32 mouse cellular contexts compared by ENCODE assay signal in the genomic region with DNA sequence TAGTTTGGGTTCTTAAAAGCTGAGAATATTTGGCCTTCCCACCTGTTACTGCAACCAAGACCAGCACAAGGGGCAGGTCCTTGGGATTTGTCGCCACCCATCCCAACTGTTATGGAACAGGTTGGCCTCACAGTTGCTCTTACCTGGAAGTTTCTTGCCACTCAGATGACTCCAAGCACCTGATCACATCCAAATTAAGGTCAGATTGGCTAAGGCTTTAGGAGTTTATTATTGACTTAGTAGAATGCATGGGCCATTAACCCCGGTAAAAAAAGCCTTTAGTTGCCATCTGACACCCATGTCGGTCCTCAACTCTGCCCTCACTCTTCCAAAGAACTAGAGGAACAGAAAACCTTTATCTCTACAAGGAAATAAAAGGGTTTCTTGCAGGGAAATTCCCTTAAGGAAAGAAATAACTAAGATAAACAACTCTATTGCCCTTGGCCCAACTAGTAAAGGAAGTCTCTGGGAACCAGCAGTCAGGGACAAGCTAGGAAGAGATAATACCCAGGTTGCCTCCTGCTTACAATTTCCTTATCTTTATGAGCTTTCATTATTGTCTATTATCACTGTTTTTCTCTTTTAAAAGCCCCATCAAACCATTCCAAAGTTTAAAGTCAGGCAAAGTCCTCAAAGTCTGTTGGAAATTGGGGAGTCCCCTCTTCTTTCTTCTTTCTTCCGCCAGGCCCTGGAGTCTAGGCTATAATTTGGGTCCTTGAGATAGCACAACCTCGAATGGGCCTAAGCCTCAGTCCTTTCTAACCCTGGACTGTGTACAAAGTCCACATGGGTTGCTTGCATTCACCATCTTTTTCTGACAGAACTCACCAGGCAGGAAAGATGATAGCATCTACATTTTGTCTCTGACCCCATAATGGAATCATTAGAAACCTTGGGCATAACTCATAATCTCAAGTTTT. TPM values are rescaled to one million over a fixed set of nuclear protein-coding genes. Genes with fewer than 3 reads are reported as not detected.
DNase-seq lines count a peak whose midpoint lies in the region; ATAC-seq lines count a peak whose summit lies in the region.
"Had no signal": no experiment of that assay in that cellular context is flagged by ENCODE, and none has a peak within 500 bp of the region (broad histone marks: within the 10 kb centered on the region; RNA-seq: fewer than 3 reads in every experiment).

No protein-coding gene starts in this region.

- no peak overlapping the region for H3K4me2 ChIP-seq in intestine, embryonic 14.5 days (ENCODE audit: low read length)
- no peak overlapping the region for H3K4me2 ChIP-seq in kidney, embryonic 16.5 days (replicated peaks; ENCODE audit: low read depth, low read length)
- no peak overlapping the region for H3K4me2 ChIP-seq in midbrain, embryonic 16.5 days (ENCODE audit: low read length)
- H3K4me2 ChIP-seq: heart, embryonic 15.5 days had no signal

- WGBS in intestine, embryonic 14.5 days: 66% methylated on average over 5 of the region's 5 CpGs
- 49% methylated on average over 5 of the region's 5 CpGs for WGBS in kidney, embryonic 16.5 days
- WGBS in large intestine, adult 2 months: 28% methylated on average over 5 of the region's 5 CpGs
- 84% methylated on average over 5 of the region's 5 CpGs for WGBS in midbrain, embryonic 16.5 days

- H3K27me3 ChIP-seq in intestine, embryonic 14.5 days (replicated peaks; ENCODE audit: control insufficient read depth, insufficient read depth, low read length): no peaks in the 10 kb centered on the region
- H3K27me3 ChIP-seq in kidney, embryonic 16.5 days (ENCODE audit: insufficient read depth, low read length): no peaks in the 10 kb centered on the region
- H3K27me3 ChIP-seq in midbrain, embryonic 16.5 days (ENCODE audit: control insufficient read depth, insufficient read depth, low read depth, low read length): no peaks in the 10 kb centered on the region
- H3K27me3 ChIP-seq: heart, embryonic 15.5 days had no signal

- no peak for DNase-seq in intestine, embryonic 14.5 days (ENCODE audit: low spot score)
- peak; percentile 71 for DNase-seq in kidney, adult 18-20 months
- peak; percentile 89 for DNase-seq in large intestine, adult 2 months (ENCODE audit: low read depth, low spot score)
- DNase-seq in layer of hippocampus, adult 9-11 months: no peak
- DNase-seq in adrenal gland, adult 8-10 months: no peak
- DNase-seq: cerebellum, adult 11 months; cerebellum, adult 9-11 months; forebrain, postnatal 0 days; gastrocnemius, postnatal 36 days; heart, postnatal 4 days; liver; liver, postnatal 0 days; lung, postnatal 10 days; right cerebral cortex, postnatal 14 days; spleen, adult 18-20 months; thymus, adult 18-20 months; thymus, postnatal 4 days had no signal

- no peaks in the 10 kb centered on the region for H3K36me3 ChIP-seq in intestine, embryonic 14.5 days (ENCODE audit: control insufficient read depth, insufficient read depth, low read length)
- no peaks in the 10 kb centered on the region for H3K36me3 ChIP-seq in kidney, embryonic 16.5 days (ENCODE audit: insufficient read depth, low read length)
- no peaks in the 10 kb centered on the region for H3K36me3 ChIP-seq in midbrain, embryonic 16.5 days (ENCODE audit: control insufficient read depth, insufficient read depth, low read length)
- H3K36me3 ChIP-seq: embryonic facial prominence, embryonic 10.5 days; forebrain, embryonic 10.5 days; heart, embryonic 15.5 days; limb, embryonic 10.5 days; midbrain, embryonic 10.5 days had no signal

- ATAC-seq in intestine, embryonic 14.5 days (replicated peaks; ENCODE audit: low FRiP score, low TSS enrichment, low read depth): peak; percentile 79
- ATAC-seq in kidney, embryonic 16.5 days (ENCODE audit: low FRiP score, low TSS enrichment): peak; percentile 83
- no peak for ATAC-seq in midbrain, embryonic 16.5 days
- no peak for ATAC-seq in monocyte, adult 5-6 weeks (replicated peaks; ENCODE audit: insufficient number of reproducible peaks, low FRiP score, low TSS enrichment, poor library complexity, severe bottlenecking)
- ATAC-seq: CD4-positive, CD25-positive, alpha-beta regulatory T cell, adult 4 months; forebrain, postnatal 0 days; hindbrain, embryonic 16.5 days; liver, postnatal 0 days had no signal

- H3K9me3 ChIP-seq in intestine, embryonic 14.5 days (ENCODE audit: control insufficient read depth, low read length): no peaks in the 10 kb centered on the region
- no peaks in the 10 kb centered on the region for H3K9me3 ChIP-seq in kidney, embryonic 16.5 days (ENCODE audit: low read length)
- no peaks in the 10 kb centered on the region for H3K9me3 ChIP-seq in midbrain, embryonic 16.5 days (replicated peaks; ENCODE audit: control insufficient read depth, low read length, poor library complexity, severe bottlenecking)
- H3K9me3 ChIP-seq: embryonic facial prominence, embryonic 10.5 days; forebrain, embryonic 10.5 days; heart, embryonic 15.5 days; limb, embryonic 10.5 days; midbrain, embryonic 10.5 days had no signal

- no peak overlapping the region for H3K9ac ChIP-seq in intestine, embryonic 14.5 days (ENCODE audit: low read length)
- H3K9ac ChIP-seq in kidney, embryonic 16.5 days (replicated peaks; ENCODE audit: low read length): no peak overlapping the region
- H3K9ac ChIP-seq in midbrain, embryonic 16.5 days (ENCODE audit: low read depth, low read length): no peak overlapping the region
- H3K9ac ChIP-seq: forebrain, postnatal 0 days; heart, embryonic 15.5 days; liver, postnatal 0 days had no signal

- 0 out of 2 replicates have a peak, but pooled peaks cover 4% of the 10 kb centered on the region for H3K4me1 ChIP-seq in intestine, embryonic 14.5 days (replicated peaks; ENCODE audit: control insufficient read depth, insufficient read depth, low read length)
- H3K4me1 ChIP-seq in kidney, embryonic 16.5 days (ENCODE audit: insufficient read depth, low read length): peaks cover 23% of the 10 kb centered on the region
- no peaks in the 10 kb centered on the region for H3K4me1 ChIP-seq in midbrain, embryonic 16.5 days (ENCODE audit: control insufficient read depth, insufficient read depth, low read length)
- H3K4me1 ChIP-seq: embryonic facial prominence, embryonic 10.5 days; forebrain, embryonic 10.5 days; limb, embryonic 10.5 days; midbrain, embryonic 10.5 days had no signal

- H3K27ac ChIP-seq in intestine, embryonic 14.5 days (ENCODE audit: low read depth): 0 out of 2 replicates have a peak overlapping the region, but pooled peaks have one; percentile 25
- H3K27ac ChIP-seq in kidney, embryonic 16.5 days (ENCODE audit: low read length): peak overlapping the region; percentile 29; the same call in 1 of the 2 replicates
- no peak overlapping the region for H3K27ac ChIP-seq in midbrain, embryonic 16.5 days (ENCODE audit: low read length)
- H3K27ac ChIP-seq: embryonic facial prominence, embryonic 10.5 days; forebrain, embryonic 10.5 days; heart, embryonic 15.5 days; limb, embryonic 10.5 days; midbrain, embryonic 10.5 days had no signal

- no peak overlapping the region for H3K4me3 ChIP-seq in intestine, embryonic 14.5 days (ENCODE audit: low read depth, low read length)
- no peak overlapping the region for H3K4me3 ChIP-seq in kidney, embryonic 16.5 days (ENCODE audit: low read length)
- H3K4me3 ChIP-seq in midbrain, embryonic 16.5 days (ENCODE audit: low read depth, low read length): no peak overlapping the region
- H3K4me3 ChIP-seq: embryonic facial prominence, embryonic 10.5 days; forebrain, embryonic 10.5 days; heart, embryonic 15.5 days; limb, embryonic 10.5 days; midbrain, embryonic 10.5 days had no signal

RNA-seq across cellular contexts. Expression of gene Pigr, which starts 6.0 kb away (rescaled TPM):
- polyA plus RNA-seq in intestine, embryonic 14.5 days (2014; fragmentation: Nextera tagmentation; extraction: Ambion mirVana): 0.71 and 0.76 TPM in 2 replicates
- polyA plus RNA-seq in kidney, embryonic 16.5 days (2015; fragmentation: Nextera tagmentation; extraction: Ambion mirVana): not detected in 2 replicates
- 748 and 1,411 TPM in 2 replicates for polyA plus RNA-seq in large intestine, adult 2 months (2012; rRNA removed)
- polyA plus RNA-seq in midbrain, embryonic 16.5 days (2015; fragmentation: Nextera tagmentation; extraction: Ambion mirVana): not detected in 2 replicates
- 0.19 TPM in 1 of 3 replicates, not detected in the others for total RNA-seq in monocyte, adult 5-6 weeks (2017)
- under 1 TPM; 0.09 to 0.51 (median 0.35) TPM for total RNA-seq in adrenal gland, adult 8-10 months (2022)
- total RNA-seq: forebrain, postnatal 0 days; heart, postnatal 4 days; layer of hippocampus, postnatal 25 days had no signal
- polyA plus RNA-seq: cortical plate, adult 2 months; embryonic facial prominence, embryonic 10.5 days; forebrain, embryonic 10.5 days; forebrain, postnatal 0 days; heart, embryonic 15.5 days; hindbrain, embryonic 16.5 days; limb, embryonic 10.5 days; midbrain, embryonic 10.5 days had no signal

RNA-seq across cellular contexts. Expression of gene Fcamr, which starts 31.8 kb away (rescaled TPM):
- 0.16 TPM in 1 of 2 replicates, not detected in the other for polyA plus RNA-seq in intestine, embryonic 14.5 days (2014; fragmentation: Nextera tagmentation; extraction: Ambion mirVana)
- polyA plus RNA-seq in kidney, embryonic 16.5 days (2015; fragmentation: Nextera tagmentation; extraction: Ambion mirVana): not detected in 2 replicates
- 1.7 and 2.3 TPM in 2 replicates for polyA plus RNA-seq in large intestine, adult 2 months (2012; rRNA removed)
- polyA plus RNA-seq in midbrain, embryonic 16.5 days (2015; fragmentation: Nextera tagmentation; extraction: Ambion mirVana): not detected in 2 replicates
- not detected in 3 replicates for total RNA-seq in monocyte, adult 5-6 weeks (2017)
- total RNA-seq in adrenal gland, adult 8-10 months (2022): under 1 TPM in 1 of 4 experiments, not detected in 3; 0.22 TPM
- total RNA-seq: adrenal gland, postnatal 4 days; gastrocnemius, adult 18-20 months; layer of hippocampus, postnatal 25 days; neutrophil, adult 5-6 weeks had no signal
- polyA plus RNA-seq: cortical plate, adult 2 months; embryonic facial prominence, embryonic 10.5 days; forebrain, embryonic 10.5 days; forebrain, postnatal 0 days; hindbrain, embryonic 16.5 days; limb, embryonic 10.5 days; liver, postnatal 0 days; midbrain, embryonic 10.5 days had no signal

RNA-seq across cellular contexts. Expression of gene Fcmr, which starts 33.0 kb away (rescaled TPM):
- 4.6 and 5.2 TPM in 2 replicates for polyA plus RNA-seq in intestine, embryonic 14.5 days (2014; fragmentation: Nextera tagmentation; extraction: Ambion mirVana)
- polyA plus RNA-seq in kidney, embryonic 16.5 days (2015; fragmentation: Nextera tagmentation; extraction: Ambion mirVana): 0.36 TPM in 1 of 2 replicates, not detected in the other
- 9.5 and 20.8 TPM in 2 replicates for polyA plus RNA-seq in large intestine, adult 2 months (2012; rRNA removed)
- polyA plus RNA-seq in midbrain, embryonic 16.5 days (2015; fragmentation: Nextera tagmentation; extraction: Ambion mirVana): 0.42 and 0.74 TPM in 2 replicates
- 27.7 to 41.4 TPM (median 29.9 TPM) in 3 replicates for total RNA-seq in monocyte, adult 5-6 weeks (2017)
- 1 to 10 TPM in 1 of 4 experiments, under 1 TPM in 3; 0.70 to 1.0 (median 0.77) TPM for total RNA-seq in adrenal gland, adult 8-10 months (2022)
- total RNA-seq: forebrain, postnatal 0 days; gastrocnemius, postnatal 36 days had no signal
- polyA plus RNA-seq: embryonic facial prominence, embryonic 10.5 days; forebrain, embryonic 10.5 days; midbrain, embryonic 10.5 days had no signal

RNA-seq across cellular contexts. Expression of gene Il24, which starts 54.8 kb away (rescaled TPM):
- polyA plus RNA-seq in intestine, embryonic 14.5 days (2014; fragmentation: Nextera tagmentation; extraction: Ambion mirVana): not detected in 2 replicates
- not detected in 2 replicates for polyA plus RNA-seq in kidney, embryonic 16.5 days (2015; fragmentation: Nextera tagmentation; extraction: Ambion mirVana)
- polyA plus RNA-seq in large intestine, adult 2 months (2012; rRNA removed): not detected in 2 replicates
- polyA plus RNA-seq in midbrain, embryonic 16.5 days (2015; fragmentation: Nextera tagmentation; extraction: Ambion mirVana): not detected in 2 replicates
- not detected in 3 replicates for total RNA-seq in monocyte, adult 5-6 weeks (2017)
- total RNA-seq in adrenal gland, adult 8-10 months (2022): not detected
- total RNA-seq: adrenal gland, postnatal 4 days; forebrain, postnatal 0 days; gastrocnemius, adult 18-20 months; gastrocnemius, postnatal 36 days; heart, postnatal 4 days; layer of hippocampus, postnatal 25 days; neutrophil, adult 5-6 weeks had no signal
- polyA plus RNA-seq: CD4-positive, CD25-positive, alpha-beta regulatory T cell, adult 4 months; cortical plate, adult 2 months; embryonic facial prominence, embryonic 10.5 days; forebrain, embryonic 10.5 days; forebrain, postnatal 0 days; heart, embryonic 15.5 days; hindbrain, embryonic 16.5 days; limb, embryonic 10.5 days; liver, postnatal 0 days; midbrain, embryonic 10.5 days had no signal

Comparison
In these comparisons a context has a peak if more than half of its experiments do, and no peak if none do; other contexts are left out.
1. ATAC-seq: peak in intestine, embryonic 14.5 days (single experiment) and kidney, embryonic 16.5 days (single experiment); none in midbrain, embryonic 16.5 days (single experiment) and monocyte, adult 5-6 weeks (single experiment).
2. DNase-seq: peak in kidney, adult 18-20 months (single experiment) and large intestine, adult 2 months (single experiment); none in intestine, embryonic 14.5 days (single experiment), layer of hippocampus, adult 9-11 months (single experiment) and adrenal gland, adult 8-10 months (single experiment).
3. RNA of gene Pigr, which starts 6.0 kb away (polyA plus RNA-seq): 748 to 1,411 TPM in large intestine, adult 2 months; 0.71 to 0.76 TPM in intestine, embryonic 14.5 days, not detected in kidney, embryonic 16.5 days and not detected in midbrain, embryonic 16.5 days; every median in the first group is over 100 times any median in the second.